Mouse (Mus musculus) neural tube, embryonic 15.5 days (tissue): ENCODE data around the gene Npas2. TPM values are rescaled to one million over a fixed set of nuclear protein-coding genes. Genes with fewer than 3 reads are reported as not detected.

ENCODE experiments used
- ATAC-seq: fragments of 200-750 bp; cut with Nextera tagmentation; 2 replicates; pipeline ENCODE4 v1.8.0; 2017; ENCODE audit warnings: mild to moderate bottlenecking, moderate TSS enrichment, moderate library complexity; ENCODE audit not compliant: low FRiP score
- H3K27ac ChIP-seq: fragments of 300-500 bp; sonication (generic); replicated peaks from 2 replicates; pipeline ENCODE4 v1.5.1; 2015; ENCODE audit warnings: mild to moderate bottlenecking, inconsistent platforms
- H3K27me3 ChIP-seq: fragments of 300-500 bp; sonication (generic); replicated peaks from 2 replicates; pipeline ENCODE4 v1.6.1; 2015; ENCODE audit warnings: inconsistent platforms
- H3K36me3 ChIP-seq: fragments of 300-500 bp; sonication (generic); 2 replicates; pipeline ENCODE4 v1.6.1; 2015; ENCODE audit warnings: inconsistent platforms
- H3K4me1 ChIP-seq: fragments of 300-500 bp; sonication (generic); 2 replicates; pipeline ENCODE4 v1.6.1; 2015; ENCODE audit warnings: inconsistent platforms
- H3K4me2 ChIP-seq: fragments of 300-500 bp; sonication (generic); 2 replicates; pipeline ENCODE4 v1.6.1; 2015; ENCODE audit warnings: inconsistent platforms, mild to moderate bottlenecking, moderate library complexity
- H3K4me3 ChIP-seq: fragments of 300-500 bp; sonication (generic); replicated peaks from 2 replicates; pipeline ENCODE4 v1.5.1; 2015; ENCODE audit warnings: mild to moderate bottlenecking, inconsistent platforms
- H3K9ac ChIP-seq: fragments of 300-500 bp; sonication (generic); replicated peaks from 2 replicates; pipeline ENCODE4 v1.6.1; 2015; ENCODE audit warnings: mild to moderate bottlenecking, inconsistent platforms
- H3K9me3 ChIP-seq: fragments of 300-500 bp; sonication (generic); replicated peaks from 2 replicates; pipeline ENCODE4 v1.6.1; 2016; ENCODE audit warnings: inconsistent platforms
- WGBS: fragments of 180-500 bp; shearing (Covaris S2); methylation state at CpG from one replicate; pipeline ENCODE4 v1.1.7; 2015; ENCODE audit warnings: mixed read lengths; 5-methylcytosine and 5-hydroxymethylcytosine counted together
- microRNA-seq: library from miRNA; unstranded; fragments of <30 nt; microRNA quantifications from one replicate; pipeline ENCODE4, GENCODE M21; 2017
- polyA plus RNA-seq: library from polyadenylated mRNA; unstranded; fragments of >200 nt; fragmentation: Nextera tagmentation; extraction: Ambion mirVana; gene quantifications from 2 replicates; pipeline ENCODE4 v1.2.1, GENCODE M21; 2015

Gene Npas2
- polyA plus RNA-seq, 1 experiment from 2014 or later: 1.2 TPM

DNA sequence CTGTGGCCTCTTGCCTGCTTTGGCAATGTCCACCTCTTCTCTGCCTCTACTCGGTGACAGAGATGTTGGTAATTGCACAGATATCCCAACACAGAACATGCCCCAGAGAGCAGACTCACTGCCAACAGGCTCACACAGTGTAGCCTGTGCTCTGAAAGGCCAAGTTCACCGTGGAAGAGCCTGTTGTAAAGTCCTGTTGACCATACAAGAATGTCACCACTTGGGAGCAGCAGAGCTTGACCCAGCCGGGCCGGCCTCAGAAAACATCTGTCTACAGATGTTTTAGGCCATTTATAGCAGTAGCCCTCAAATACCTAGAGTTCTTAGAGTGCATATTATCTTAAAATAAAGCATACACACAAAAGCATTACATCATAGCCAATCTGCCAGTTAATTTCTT, 213.6 kb downstream of the Npas2 start:
- peaks cover 4% of the 10 kb centered on the region; the same call in 1 of the 2 replicates for H3K4me1 ChIP-seq
- H3K27me3 ChIP-seq: no peaks in the 10 kb centered on the region
- no peaks in the 10 kb centered on the region for H3K9me3 ChIP-seq
- H3K4me3 ChIP-seq: no peak overlapping the region
- H3K27ac ChIP-seq: no peak overlapping the region
- no peak overlapping the region for H3K4me2 ChIP-seq
- H3K36me3 ChIP-seq: peaks cover 5% of the 10 kb centered on the region
- no peak overlapping the region for H3K9ac ChIP-seq
- 76% methylated on average over 4 of the region's 4 CpGs for WGBS
- no peak for ATAC-seq

DNA sequence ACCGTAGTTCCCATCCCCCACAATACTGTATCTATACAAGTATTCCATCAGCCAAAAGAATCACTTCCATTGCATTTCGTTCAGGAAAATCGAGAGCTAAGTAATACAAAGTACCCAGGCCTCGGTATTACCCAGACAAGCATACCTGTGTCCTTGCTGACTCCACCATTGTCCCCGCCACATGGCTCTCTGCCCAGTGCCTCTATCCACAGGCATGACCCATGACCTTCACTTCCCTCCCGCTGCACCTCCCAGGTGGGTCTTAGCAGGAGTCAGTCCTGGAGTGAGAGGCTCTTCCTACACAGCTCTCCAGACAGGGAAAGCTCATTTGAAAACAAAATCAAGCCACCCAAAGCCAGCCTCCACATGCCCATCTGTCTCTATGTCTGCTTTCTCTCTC, 214.6 kb downstream of the Npas2 start:
- Histone ChIP-seq H3K4me1 (peaks cover 4% of the 10 kb centered on the region; the same call in 1 of the 2 replicates), H3K4me3 (no peak overlapping the region), H3K9ac (no peak overlapping the region), H3K9me3 (no peaks in the 10 kb centered on the region), H3K4me2 (no peak overlapping the region), H3K36me3 (no peaks in the 10 kb centered on the region), H3K27ac (no peak overlapping the region), H3K27me3 (no peaks in the 10 kb centered on the region)
- ATAC-seq: no peak
- 94% methylated on average over 6 of the region's 6 CpGs for WGBS

DNA sequence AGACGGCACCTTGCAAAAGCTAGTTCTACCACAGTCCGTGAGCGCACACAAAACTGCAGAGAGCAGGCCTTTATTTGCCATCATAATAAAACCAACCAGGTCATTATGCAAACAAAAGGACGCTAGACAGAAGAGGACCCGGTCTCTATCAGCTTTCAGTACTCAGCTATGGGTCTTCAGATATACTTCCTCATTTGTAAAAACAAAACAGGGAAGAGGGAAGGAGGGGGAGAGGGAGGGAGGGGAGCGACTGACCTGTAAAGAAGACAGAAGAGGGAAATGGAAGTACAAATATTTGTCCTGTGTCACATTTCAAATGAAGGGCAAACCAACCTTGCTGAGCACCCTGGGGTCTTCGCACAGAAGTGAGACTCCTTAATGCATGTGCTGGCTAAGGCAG, 215.1 kb downstream of the Npas2 start:
- no peak overlapping the region for H3K27ac ChIP-seq
- 66% methylated on average over 7 of the region's 7 CpGs for WGBS
- no peak for ATAC-seq
- no peaks in the 10 kb centered on the region for H3K9me3 ChIP-seq
- H3K4me1 ChIP-seq: peaks cover 4% of the 10 kb centered on the region; the same call in 1 of the 2 replicates
- H3K4me3 ChIP-seq: no peak overlapping the region
- no peak overlapping the region for H3K9ac ChIP-seq
- no peaks in the 10 kb centered on the region for H3K36me3 ChIP-seq
- no peak overlapping the region for H3K4me2 ChIP-seq
- no peaks in the 10 kb centered on the region for H3K27me3 ChIP-seq

DNA sequence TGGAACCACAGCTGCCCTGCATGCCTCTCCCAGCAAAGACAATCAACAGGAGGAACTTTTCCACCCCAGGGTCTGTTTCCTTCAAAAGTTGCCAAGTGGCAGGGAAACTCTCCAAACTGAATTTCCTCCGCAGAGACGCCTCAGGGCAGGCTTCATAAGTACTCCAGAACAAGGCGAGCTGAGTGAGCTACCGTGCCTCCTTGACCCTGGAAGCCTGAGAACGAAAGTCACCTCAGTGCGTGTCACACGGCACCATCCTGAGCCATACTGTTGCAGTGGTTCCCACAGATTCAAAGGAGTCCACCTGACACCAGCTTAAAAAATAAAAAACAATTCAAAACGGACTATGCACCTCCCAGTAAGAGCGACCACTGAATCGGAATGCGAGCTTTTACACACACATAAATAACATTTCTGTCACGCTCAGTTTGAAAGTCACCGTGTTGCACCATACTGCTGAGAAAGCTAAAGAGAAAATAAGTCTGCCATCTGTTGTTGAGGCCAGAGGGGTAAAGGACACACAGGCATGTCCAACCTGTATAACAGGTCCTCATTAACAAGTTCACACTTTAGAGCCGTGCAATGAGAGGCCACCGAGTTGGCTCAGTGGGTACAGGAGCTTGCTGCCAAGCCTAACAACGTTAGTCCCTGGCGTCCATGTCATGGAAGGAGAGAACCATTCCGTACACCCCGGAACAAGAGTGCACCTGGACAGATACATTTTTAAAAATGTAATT, 216.7 kb downstream of the Npas2 start:
- H3K27me3 ChIP-seq: no peaks in the 10 kb centered on the region
- no peaks in the 10 kb centered on the region for H3K9me3 ChIP-seq
- H3K4me3 ChIP-seq: no peak overlapping the region
- no peak for ATAC-seq
- no peaks in the 10 kb centered on the region for H3K36me3 ChIP-seq
- no peak overlapping the region for H3K27ac ChIP-seq
- 69% methylated on average over 19 of the region's 19 CpGs for WGBS
- H3K9ac ChIP-seq: no peak overlapping the region
- peaks cover 4% of the 10 kb centered on the region; the same call in 1 of the 2 replicates for H3K4me1 ChIP-seq
- no peak overlapping the region for H3K4me2 ChIP-seq

Small RNA genes within 50 kb of the gene (microRNA-seq; reads per million reads assigned to microRNA genes)
- not detected for gene Mir6349

Other genes starting within 250 kb of the Npas2 start
- 164 and 171 TPM in 2 replicates for gene Pdcl3, start 208.1 kb upstream of the Npas2 start, polyA plus RNA-seq
- gene Rpl31, start 174.1 kb downstream of the Npas2 start, polyA plus RNA-seq: 329 and 348 TPM in 2 replicates